Mouse (Mus musculus) lung, embryonic 15.5 days (tissue): Measurements from ENCODE around the gene Maats1. TPM values are rescaled to one million over a fixed set of nuclear protein-coding genes. Genes with fewer than 3 reads are reported as not detected.

ENCODE experiments used
- ATAC-seq: fragments of 200-750 bp; cut with Nextera tagmentation; 2 replicates; pipeline ENCODE4 v1.8.0; 2017; ENCODE audit warnings: moderate number of reproducible peaks, borderline replicate concordance; ENCODE audit not compliant: low FRiP score, low TSS enrichment; ENCODE audit errors: extremely low read depth
- H3K27ac ChIP-seq: fragments of 300-500 bp; sonication (generic); 2 replicates; pipeline ENCODE4 v1.5.1; 2015; ENCODE audit warnings: moderate library complexity, mild to moderate bottlenecking, inconsistent platforms
- H3K27me3 ChIP-seq: fragments of 300-500 bp; sonication (generic); 2 replicates; pipeline ENCODE4 v1.6.1; 2015; ENCODE audit warnings: inconsistent platforms
- H3K36me3 ChIP-seq: fragments of 300-500 bp; sonication (generic); 2 replicates; pipeline ENCODE4 v1.6.1; 2015; ENCODE audit warnings: inconsistent platforms
- H3K4me1 ChIP-seq: fragments of 300-500 bp; sonication (generic); 2 replicates; pipeline ENCODE4 v1.6.1; 2015; ENCODE audit warnings: inconsistent platforms
- H3K4me2 ChIP-seq: fragments of 300-500 bp; sonication (generic); 2 replicates; pipeline ENCODE4 v1.6.1; 2015; ENCODE audit warnings: inconsistent platforms, mild to moderate bottlenecking, moderate library complexity
- H3K4me3 ChIP-seq: fragments of 300-500 bp; sonication (generic); 2 replicates; pipeline ENCODE4 v1.5.1; 2015; ENCODE audit warnings: mild to moderate bottlenecking, inconsistent platforms
- H3K9ac ChIP-seq: fragments of 300-500 bp; sonication (generic); 2 replicates; pipeline ENCODE4 v1.6.1; 2015; ENCODE audit warnings: inconsistent platforms
- H3K9me3 ChIP-seq: fragments of 300-500 bp; sonication (generic); 2 replicates; pipeline ENCODE4 v1.6.1; 2016; ENCODE audit warnings: inconsistent platforms
- WGBS: fragments of 180-500 bp; shearing (Covaris S2); methylation state at CpG from one replicate; pipeline ENCODE4 v1.1.7; 2015; 5-methylcytosine and 5-hydroxymethylcytosine counted together
- polyA plus RNA-seq: library from polyadenylated mRNA; unstranded; fragments of >200 nt; fragmentation: Nextera tagmentation; extraction: Ambion mirVana; gene quantifications from 2 replicates; pipeline ENCODE4 v1.2.1, GENCODE M21; 2015

Gene Maats1
- polyA plus RNA-seq, 1 experiment from 2014 or later: 0.65 TPM

DNA sequence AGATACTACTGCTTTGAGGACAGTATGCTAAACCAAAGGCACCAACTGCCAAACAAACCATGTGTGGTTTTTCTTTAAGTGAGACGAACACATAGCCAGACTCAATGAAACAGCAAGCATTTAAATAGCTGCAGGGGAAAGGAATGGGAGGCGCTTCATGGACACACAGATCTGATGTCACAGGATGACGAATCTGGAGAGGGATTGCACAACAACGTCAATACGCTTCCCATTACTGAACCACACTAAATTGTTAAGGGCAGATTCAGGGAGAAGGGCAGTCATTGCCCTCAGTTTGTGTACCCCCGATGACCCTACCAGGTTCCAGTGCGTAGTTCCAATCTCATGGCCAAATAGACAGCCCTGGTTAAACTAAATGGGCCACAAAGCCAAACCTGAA, 56.1 kb downstream of the Maats1 start:
- Histone ChIP-seq H3K9ac (no peak overlapping the region), H3K27ac (no peak overlapping the region), H3K9me3 (no peaks in the 10 kb centered on the region), H3K4me1 (no peaks in the 10 kb centered on the region), H3K27me3 (no peaks in the 10 kb centered on the region), H3K36me3 (no peaks in the 10 kb centered on the region), H3K4me3 (no peak overlapping the region), H3K4me2 (no peak overlapping the region)
- no peak for ATAC-seq
- 61% methylated on average over 7 of the region's 7 CpGs for WGBS

GRCm38 (mm10) chr16:38283300-38283699, 58.6 kb downstream of the Maats1 start:
- no peaks in the 10 kb centered on the region for H3K27me3 ChIP-seq
- no peak for ATAC-seq
- H3K4me2 ChIP-seq: no peak overlapping the region
- 19% methylated on average over 3 of the region's 3 CpGs for WGBS
- no peak overlapping the region for H3K9ac ChIP-seq
- H3K4me3 ChIP-seq: no peak overlapping the region
- H3K27ac ChIP-seq: no peak overlapping the region
- H3K4me1 ChIP-seq: no peaks in the 10 kb centered on the region
- H3K9me3 ChIP-seq: no peaks in the 10 kb centered on the region
- H3K36me3 ChIP-seq: no peaks in the 10 kb centered on the region

DNA sequence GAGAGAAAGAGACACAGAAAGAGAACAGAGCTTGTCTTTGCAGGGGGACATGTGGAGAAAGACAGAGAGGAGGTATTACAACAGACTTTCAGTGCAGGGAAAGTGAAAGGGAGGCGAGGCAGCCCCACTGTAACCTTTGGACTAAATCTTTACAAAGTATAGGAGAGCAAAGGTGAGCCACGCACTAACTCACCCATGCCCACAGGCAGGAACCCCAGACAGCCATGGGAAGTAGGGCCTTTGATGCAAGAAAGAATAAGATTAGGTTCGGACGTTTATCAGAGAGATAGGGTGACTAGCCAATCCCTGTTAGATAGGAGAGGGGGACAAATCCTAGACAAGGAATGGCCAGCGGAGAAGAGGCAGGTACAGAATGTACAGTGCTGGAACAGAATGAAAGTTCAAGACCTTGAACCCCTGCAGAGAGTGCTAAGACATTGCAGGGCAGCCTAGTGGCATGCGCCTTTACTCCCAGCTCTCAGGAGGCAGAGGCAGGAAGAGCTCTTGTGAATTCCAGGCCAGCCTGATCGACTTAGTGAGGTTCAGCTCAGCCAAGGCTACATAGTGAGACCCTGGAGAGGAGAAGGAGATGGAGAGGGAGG, 59.3 kb downstream of the Maats1 start:
- 80% methylated on average over 7 of the region's 7 CpGs for WGBS

DNA sequence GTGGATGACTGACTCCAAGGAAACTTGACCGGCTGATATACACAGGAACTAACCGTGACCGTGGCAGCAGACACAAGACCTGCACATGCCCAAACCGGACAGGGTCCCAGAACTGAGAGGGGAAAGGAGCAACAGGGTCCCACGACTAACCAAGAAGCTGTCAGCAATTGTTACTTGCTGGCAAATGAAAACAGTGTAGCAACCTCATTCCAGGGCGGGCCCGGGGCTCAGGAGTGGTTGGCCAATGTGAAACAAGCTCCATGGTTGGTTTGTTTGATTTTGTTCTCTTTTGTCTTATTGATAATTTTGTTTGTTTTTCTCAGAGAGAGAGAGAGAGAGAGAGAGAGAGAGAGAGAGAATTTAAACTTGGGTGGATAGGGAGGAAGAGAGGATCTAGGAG, 61.0 kb downstream of the Maats1 start:
- H3K27ac ChIP-seq: no peak overlapping the region
- no peaks in the 10 kb centered on the region for H3K27me3 ChIP-seq
- H3K4me2 ChIP-seq: no peak overlapping the region
- no peaks in the 10 kb centered on the region for H3K36me3 ChIP-seq
- WGBS: 62% methylated on average over 7 of the region's 7 CpGs
- no peaks in the 10 kb centered on the region for H3K9me3 ChIP-seq
- H3K4me1 ChIP-seq: no peaks in the 10 kb centered on the region
- H3K4me3 ChIP-seq: no peak overlapping the region
- H3K9ac ChIP-seq: no peak overlapping the region
- no peak for ATAC-seq

More for the DNA sequence above, 59.3 kb downstream of the Maats1 start:
- no peak overlapping the region for H3K4me2 ChIP-seq
- H3K4me3 ChIP-seq: no peak overlapping the region
- H3K9me3 ChIP-seq: no peaks in the 10 kb centered on the region
- H3K4me1 ChIP-seq: no peaks in the 10 kb centered on the region
- no peaks in the 10 kb centered on the region for H3K36me3 ChIP-seq
- no peak for ATAC-seq
- H3K9ac ChIP-seq: no peak overlapping the region
- no peak overlapping the region for H3K27ac ChIP-seq
- no peaks in the 10 kb centered on the region for H3K27me3 ChIP-seq

- H3K27me3 ChIP-seq: no peaks in the 10 kb centered on the region
- H3K4me2 ChIP-seq: no peak overlapping the region
- no peaks in the 10 kb centered on the region for H3K4me1 ChIP-seq
- no peak overlapping the region for H3K4me3 ChIP-seq
- H3K36me3 ChIP-seq: no peaks in the 10 kb centered on the region
- H3K9ac ChIP-seq: no peak overlapping the region
- no peak for ATAC-seq
- no peaks in the 10 kb centered on the region for H3K9me3 ChIP-seq
- no peak overlapping the region for H3K27ac ChIP-seq
- WGBS: 86% methylated on average over 5 of the region's 5 CpGs
Measured at GRCm38 (mm10) chr16:38279794-38280193, 62.1 kb downstream of the Maats1 start.

GRCm38 (mm10) chr16:38274737-38275136, 67.2 kb downstream of the Maats1 start:
- no peak overlapping the region for H3K4me2 ChIP-seq
- H3K27ac ChIP-seq: no peak overlapping the region
- no peak overlapping the region for H3K4me3 ChIP-seq
- H3K4me1 ChIP-seq: no peaks in the 10 kb centered on the region
- 44% methylated on average over 2 of the region's 2 CpGs for WGBS
- H3K27me3 ChIP-seq: no peaks in the 10 kb centered on the region
- H3K36me3 ChIP-seq: no peaks in the 10 kb centered on the region
- no peak for ATAC-seq
- no peaks in the 10 kb centered on the region for H3K9me3 ChIP-seq
- no peak overlapping the region for H3K9ac ChIP-seq

- Histone ChIP-seq H3K27ac (no peak overlapping the region), H3K4me3 (no peak overlapping the region), H3K9me3 (no peaks in the 10 kb centered on the region), H3K36me3 (no peaks in the 10 kb centered on the region), H3K9ac (no peak overlapping the region), H3K4me2 (no peak overlapping the region), H3K27me3 (no peaks in the 10 kb centered on the region), H3K4me1 (no peaks in the 10 kb centered on the region)
- ATAC-seq: no peak
- WGBS: 79% methylated on average over 5 of the region's 5 CpGs
Measured at GRCm38 (mm10) chr16:38272483-38272882, 69.5 kb downstream of the Maats1 start.

DNA sequence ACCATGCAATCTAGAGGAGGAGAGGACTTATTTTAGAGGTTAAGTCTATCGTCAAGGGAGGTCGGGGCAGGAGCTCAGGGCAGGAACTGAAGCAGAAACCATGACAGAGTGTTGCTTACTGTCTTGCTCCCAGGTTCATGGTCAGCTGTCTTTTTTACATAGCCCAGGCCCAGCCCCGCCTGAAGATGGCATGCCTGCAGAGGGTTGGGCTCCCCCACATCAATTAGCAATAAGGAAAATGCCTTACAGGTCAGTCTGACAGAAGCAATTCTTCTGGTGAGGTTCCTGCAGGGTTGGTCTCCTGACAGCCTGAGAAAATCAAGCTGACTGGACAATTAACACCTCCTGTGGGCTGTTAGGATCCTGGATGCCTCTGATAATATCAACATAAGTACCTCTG, 70.3 kb downstream of the Maats1 start:
- Histone ChIP-seq H3K4me2 (no peak overlapping the region), H3K9ac (no peak overlapping the region), H3K4me3 (no peak overlapping the region), H3K36me3 (no peaks in the 10 kb centered on the region), H3K27ac (no peak overlapping the region), H3K4me1 (no peaks in the 10 kb centered on the region), H3K9me3 (no peaks in the 10 kb centered on the region), H3K27me3 (no peaks in the 10 kb centered on the region)
- ATAC-seq: no peak
- WGBS: 36% methylated on average over 3 of the region's 3 CpGs

GRCm38 (mm10) chr16:38255927-38256326, 86.0 kb downstream of the Maats1 start:
- no peaks in the 10 kb centered on the region for H3K9me3 ChIP-seq
- no peak overlapping the region for H3K9ac ChIP-seq
- H3K27me3 ChIP-seq: no peaks in the 10 kb centered on the region
- no peak overlapping the region for H3K4me3 ChIP-seq
- H3K4me2 ChIP-seq: no peak overlapping the region
- no peaks in the 10 kb centered on the region for H3K4me1 ChIP-seq
- no peak for ATAC-seq
- WGBS: 91% methylated on average over 9 of the region's 9 CpGs
- no peaks in the 10 kb centered on the region for H3K36me3 ChIP-seq
- no peak overlapping the region for H3K27ac ChIP-seq

DNA sequence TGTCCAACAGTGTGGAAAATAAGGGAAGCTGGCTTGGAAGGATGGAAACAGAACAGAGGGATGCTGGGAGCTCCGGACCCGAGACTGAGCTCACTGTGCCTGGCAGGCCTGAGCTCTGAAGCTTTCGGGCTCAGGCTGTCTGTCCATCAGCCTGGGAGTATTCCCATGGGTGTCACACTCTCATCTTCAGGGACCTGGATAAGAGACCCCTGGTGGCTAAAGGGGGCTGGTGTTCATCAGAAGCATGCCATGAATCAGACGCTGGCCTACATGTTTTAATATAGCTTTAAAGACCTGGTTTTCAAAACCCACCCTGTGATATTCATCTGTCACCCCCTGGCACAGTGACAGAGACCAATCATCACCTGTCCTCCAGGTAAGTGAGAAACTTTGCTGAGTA, 86.8 kb downstream of the Maats1 start:
- Histone ChIP-seq H3K9me3 (no peaks in the 10 kb centered on the region), H3K9ac (no peak overlapping the region), H3K27me3 (no peaks in the 10 kb centered on the region), H3K36me3 (no peaks in the 10 kb centered on the region), H3K4me3 (no peak overlapping the region), H3K4me1 (no peaks in the 10 kb centered on the region), H3K27ac (no peak overlapping the region), H3K4me2 (no peak overlapping the region)
- WGBS: 80% methylated on average over 4 of the region's 4 CpGs
- ATAC-seq: no peak

GRCm38 (mm10) chr16:38254001-38254400, 87.9 kb downstream of the Maats1 start:
- WGBS: 80% methylated on average over 14 of the region's 14 CpGs
- H3K9ac ChIP-seq: no peak overlapping the region
- H3K36me3 ChIP-seq: no peaks in the 10 kb centered on the region
- H3K27ac ChIP-seq: no peak overlapping the region
- no peak overlapping the region for H3K4me2 ChIP-seq
- ATAC-seq: no peak
- H3K27me3 ChIP-seq: no peaks in the 10 kb centered on the region
- no peak overlapping the region for H3K4me3 ChIP-seq
- no peaks in the 10 kb centered on the region for H3K9me3 ChIP-seq
- H3K4me1 ChIP-seq: no peaks in the 10 kb centered on the region

DNA sequence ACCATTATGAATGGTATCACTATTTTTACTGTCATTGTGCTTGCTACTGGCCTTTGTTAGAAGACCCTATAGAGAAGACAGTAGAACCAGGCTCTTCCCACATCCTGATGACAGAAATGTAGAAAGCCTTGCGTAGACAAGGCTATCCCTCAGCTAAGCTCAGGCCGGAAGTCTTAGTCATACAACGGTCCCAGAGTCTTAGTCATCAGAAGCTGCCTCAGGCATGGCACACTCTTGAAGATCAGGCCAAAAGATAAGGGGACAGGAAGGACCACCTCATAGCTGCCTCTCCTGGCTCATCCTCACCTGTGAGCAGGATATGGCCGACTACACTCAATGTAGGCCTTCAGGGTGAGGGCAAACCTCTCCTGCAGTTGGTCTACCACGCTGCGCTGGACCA, 91.5 kb downstream of the Maats1 start:
- no peaks in the 10 kb centered on the region for H3K27me3 ChIP-seq
- 87% methylated on average over 6 of the region's 6 CpGs for WGBS
- no peak overlapping the region for H3K4me2 ChIP-seq
- no peak overlapping the region for H3K27ac ChIP-seq
- H3K9ac ChIP-seq: no peak overlapping the region
- 0 out of 2 replicates have a peak, but pooled peaks cover 3% of the 10 kb centered on the region for H3K4me1 ChIP-seq
- H3K36me3 ChIP-seq: no peaks in the 10 kb centered on the region; the same call in 1 of the 2 replicates
- H3K4me3 ChIP-seq: no peak overlapping the region
- no peak for ATAC-seq
- no peaks in the 10 kb centered on the region for H3K9me3 ChIP-seq
